Mouse (Mus musculus) thymus, adult 2 months (tissue): ENCODE measurements around the gene Helz2.

ENCODE experiments used
- CTCF ChIP-seq: fragments of 200-500 bp; IDR thresholded peaks from 2 replicates; pipeline ENCODE4 v1.5.1; 2012; ENCODE audit warnings: mild to moderate bottlenecking, control low read depth, low read length, moderate library complexity, borderline replicate concordance; ENCODE audit not compliant: control insufficient read depth, poor library complexity, insufficient read depth; ENCODE audit errors: extremely low read depth
- POLR2A ChIP-seq: fragments of 200-500 bp; IDR thresholded peaks from 2 replicates; pipeline ENCODE4 v1.6.1; 2012; ENCODE audit warnings: mild to moderate bottlenecking, low read length, control low read depth, moderate library complexity; ENCODE audit not compliant: control insufficient read depth, poor library complexity, insufficient read depth; ENCODE audit errors: extremely low read depth

DNA sequence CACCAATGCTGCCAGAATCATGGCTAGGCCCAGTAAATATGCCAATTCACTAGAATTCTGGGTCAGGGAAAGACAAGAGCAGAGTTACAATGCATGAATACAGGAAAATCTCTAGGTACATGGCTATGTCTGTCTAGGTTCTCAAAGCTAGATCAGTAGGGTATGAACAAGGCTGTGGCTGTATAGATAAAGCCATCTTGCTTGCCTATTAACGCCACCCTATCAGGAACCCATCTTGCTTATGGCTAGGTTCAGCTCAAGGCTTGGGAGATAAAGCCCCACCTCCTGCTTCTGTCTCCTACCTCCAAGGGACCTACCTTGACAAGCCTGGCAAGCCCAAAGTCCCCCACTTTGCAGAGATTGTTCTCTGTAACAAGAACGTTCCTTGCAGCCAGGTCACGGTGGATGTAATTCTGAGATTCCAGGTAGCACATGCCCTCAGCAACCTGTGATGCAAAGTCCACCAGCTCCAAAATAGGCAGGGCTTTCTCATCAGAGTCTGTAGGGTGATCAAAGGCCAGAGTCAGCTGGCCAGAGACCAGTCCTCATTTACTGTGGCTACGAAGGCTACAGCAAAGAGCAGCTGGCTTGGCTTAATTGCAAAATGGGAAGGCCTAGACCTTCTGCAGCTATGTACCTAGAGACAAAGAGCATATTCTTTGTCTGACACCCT, 45.1 kb downstream of the Helz2 start:
- no peak for TF ChIP-seq POLR2A
- no peak for TF ChIP-seq CTCF
